ENCODE assay signal across 17 mouse cellular contexts in the genomic region with DNA sequence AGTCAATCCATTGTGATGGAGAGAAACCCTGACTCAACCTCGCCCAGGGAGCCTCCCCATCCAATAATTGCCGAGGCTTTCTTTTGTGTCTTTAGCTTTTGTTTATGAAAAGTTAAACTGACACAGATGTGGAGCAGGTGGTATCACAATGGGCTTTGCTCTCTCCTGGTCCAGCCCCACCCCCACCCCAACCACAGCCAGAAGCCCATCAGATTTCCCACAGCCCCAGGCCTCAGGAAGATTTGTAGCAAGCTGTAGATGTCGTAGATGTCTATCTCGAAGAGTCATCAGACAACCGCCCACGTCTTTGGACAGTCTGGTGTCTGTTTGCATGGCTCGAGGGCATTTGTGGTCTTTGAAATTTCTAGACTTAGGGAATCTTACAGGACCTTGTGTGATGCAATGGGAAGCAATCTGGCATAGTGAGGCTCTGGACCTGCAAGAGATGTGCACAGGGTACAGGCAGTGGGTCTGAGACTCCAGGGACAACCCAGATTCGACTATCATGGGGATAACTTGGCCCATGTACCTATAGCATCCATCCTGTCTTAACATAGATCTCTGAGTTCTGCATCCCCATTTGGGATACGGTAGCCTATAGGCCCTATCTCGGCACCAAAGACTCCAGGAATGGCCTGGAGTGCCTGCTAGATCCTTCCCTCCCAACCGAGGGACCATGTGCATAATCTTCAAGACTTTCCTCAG. TPM values are rescaled to one million over a fixed set of nuclear protein-coding genes. Genes with fewer than 3 reads are reported as not detected.
A peak's percentile ranks its signal among the peaks of the same experiment; 100 is the strongest.
DNase-seq lines count a peak whose midpoint lies in the region; ATAC-seq and TF ChIP-seq lines count a peak whose summit lies in the region.
"Had no signal": no experiment of that assay in that cellular context is flagged by ENCODE, and none has a peak within 500 bp of the region (broad histone marks: within the 10 kb centered on the region; RNA-seq: fewer than 3 reads in every experiment).

No protein-coding gene starts in this region.

- peaks cover 13% of the 10 kb centered on the region; the same call in 1 of the 2 replicates for H3K4me1 ChIP-seq in lung, postnatal 0 days (ENCODE audit: insufficient read depth, low read depth, low read length)
- H3K4me1 ChIP-seq in cerebellum, adult 2 months (ENCODE audit: control insufficient read depth, insufficient read depth, low read length), result peaks cover 7% of the 10 kb centered on the region; the same call in 1 of the 2 replicates

- no peak for ATAC-seq in lung, postnatal 0 days
- ATAC-seq in granulocyte monocyte progenitor cell, adult 5-6 weeks (replicated peaks; ENCODE audit: poor library complexity, severe bottlenecking), result no peak
- ATAC-seq: forebrain, postnatal 0 days had no signal

- H3K36me3 ChIP-seq in lung, postnatal 0 days (ENCODE audit: insufficient read depth, low read length), result no peaks in the 10 kb centered on the region
- H3K36me3 ChIP-seq: liver, embryonic 12.5 days had no signal

- TF ChIP-seq POLR2A in cerebellum, adult 2 months (IDR thresholded peaks at IDR 0.05; ENCODE audit: borderline replicate concordance, insufficient read depth, low read length), result no peak

- H3K27ac ChIP-seq in lung, postnatal 0 days (ENCODE audit: low read length), result peak overlapping the region; percentile 85
- no peak overlapping the region for H3K27ac ChIP-seq in cerebellum, adult 2 months (ENCODE audit: insufficient read depth, low read length)
- H3K27ac ChIP-seq: liver, embryonic 12.5 days had no signal

- no peak for TF ChIP-seq EP300 in lung, postnatal 0 days (IDR thresholded peaks at IDR 0.05)

- peak; percentile 80 for DNase-seq in heart, adult 11 months
- DNase-seq in heart, adult 18-20 months, result no peak
- DNase-seq in lung, postnatal 0 days (ENCODE audit: low spot score), result no peak
- DNase-seq in lung, postnatal 36 days, result no peak
- DNase-seq in 3T3-L1 (ENCODE audit: low read depth, low spot score), result peak; percentile 94
- peak; percentile 40 for DNase-seq in NIH3T3 (ENCODE audit: low read depth)
- DNase-seq in cerebellum, adult 2 months, result no peak
- DNase-seq: adrenal gland, adult 8-10 months; B cell, adult 2 months; cerebellum, postnatal 10 days; forebrain, postnatal 0 days; kidney, adult 18-20 months; spleen, adult 18-20 months; thymus, adult 18-20 months had no signal

- 79% methylated on average over 11 of the region's 11 CpGs for WGBS in lung, postnatal 0 days
- WGBS in cerebellum, adult 2 months, result 89% methylated on average over 11 of the region's 11 CpGs

- TF ChIP-seq CTCF in lung, postnatal 0 days (IDR thresholded peaks at IDR 0.05), result no peak
- no peak for TF ChIP-seq CTCF in cerebellum, adult 2 months (IDR thresholded peaks at IDR 0.05; ENCODE audit: borderline replicate concordance, insufficient read depth, low read depth, low read length)

- H3K27me3 ChIP-seq in lung, postnatal 0 days (replicated peaks; ENCODE audit: insufficient read depth, low read length), result no peaks in the 10 kb centered on the region
- no peaks in the 10 kb centered on the region for H3K27me3 ChIP-seq in cerebellum, adult 2 months (ENCODE audit: control insufficient read depth, insufficient read depth, low read length)
- H3K27me3 ChIP-seq: liver, embryonic 12.5 days had no signal

- no peak overlapping the region for H3K4me3 ChIP-seq in lung, postnatal 0 days (ENCODE audit: low read depth, low read length)
- H3K4me3 ChIP-seq in cerebellum, adult 2 months (replicated peaks; ENCODE audit: insufficient read depth, low read depth, low read length), result no peak overlapping the region
- H3K4me3 ChIP-seq: liver, embryonic 12.5 days; megakaryocyte, embryonic 14.5 days had no signal

- H3K4me2 ChIP-seq in lung, postnatal 0 days (replicated peaks; ENCODE audit: low read depth, low read length), result no peak overlapping the region

- H3K9ac ChIP-seq in lung, postnatal 0 days (replicated peaks; ENCODE audit: low read depth), result no peak overlapping the region
- H3K9ac ChIP-seq: forebrain, postnatal 0 days; liver, embryonic 12.5 days had no signal

- H3K9me3 ChIP-seq in lung, postnatal 0 days (ENCODE audit: low read length), result no peaks in the 10 kb centered on the region
- H3K9me3 ChIP-seq: liver, embryonic 12.5 days; megakaryocyte, embryonic 14.5 days had no signal

RNA-seq across cellular contexts. Expression of a gene that starts 6.8 kb away (rescaled TPM):
- 10 to 100 TPM; 19.7 to 21.3 TPM for total RNA-seq in heart, adult 18-20 months (2021)
- 4.9 and 6.3 TPM in 2 replicates for polyA plus RNA-seq in lung, postnatal 0 days (2015; fragmentation: Nextera tagmentation; extraction: Ambion mirVana)
- polyA plus RNA-seq in cerebellum, adult 2 months (2012; rRNA removed), result 69.8 and 70.5 TPM in 2 replicates
- 10.3 and 11.5 TPM in 2 replicates for total RNA-seq in granulocyte monocyte progenitor cell, adult 5-6 weeks (2014; fragmentation: Nextera tagmentation)
- 6.5 and 8.9 TPM in 2 replicates for total RNA-seq in granulocyte monocyte progenitor cell, adult 5-6 weeks (2017)

Comparison
In these comparisons a context has a peak if more than half of its experiments do, and no peak if none do; other contexts are left out.
1. DNase-seq: peak in heart, adult 11 months (single experiment), 3T3-L1 (single experiment) and NIH3T3 (single experiment); none in heart, adult 18-20 months (0 of 2), lung, postnatal 0 days (single experiment), lung, postnatal 36 days (single experiment) and cerebellum, adult 2 months (0 of 2).